Mouse (Mus musculus): ENCODE measurements around the gene Haus2.

Gene Haus2

GRCm38 (mm10) chr2:120663491-120664154, 54.4 kb downstream of the Haus2 start:
- in situ Hi-C loops (cut with MboI, MseI) = no loop called here

- in situ Hi-C loops (cut with MboI, MseI) = no loop called here
These were observed 58.3 kb downstream of the Haus2 start for GRCm38 (mm10) chr2:120667446-120667845.

GRCm38 (mm10) chr2:120670253-120670652, 61.1 kb downstream of the Haus2 start:
- in situ Hi-C loops (cut with MboI, MseI) = no loop called here

Data from T-helper 17 cell (primary cell).